Mouse (Mus musculus): ENCODE measurements around the gene Nodal. TPM values are rescaled to one million over a fixed set of nuclear protein-coding genes. Genes with fewer than 3 reads are reported as not detected.

Gene Nodal
- polyA plus RNA-seq (2012; rRNA removed): 0.14 and 0.19 TPM in 2 replicates

GRCm38 (mm10) chr10:61417672-61418071 lies at the start of gene Nodal:
TSS of gene Nodal (plus strand) at chr10:61417972.
- Histone ChIP-seq H3K27ac (ENCODE audit: insufficient read depth, low read length) (no peak within 1 kb of the TSS), H3K36me3 (ENCODE audit: control insufficient read depth, insufficient read depth, low read length) (no peaks in the 10 kb centered on the region), H3K27me3 (ENCODE audit: control insufficient read depth, insufficient read depth, low read length) (peaks cover 14% of the 10 kb centered on the region), H3K4me3 (ENCODE audit: extremely low read depth, insufficient read depth, insufficient read length) (peak within 1 kb of the TSS; percentile 6; the same call in 1 of the 2 replicates), H3K4me1 (ENCODE audit: control insufficient read depth, insufficient read depth, insufficient read length) (peaks cover 5% of the 10 kb centered on the region)
- DNase-seq (ENCODE audit: low read depth in 1 of 2, low spot score in 2 of 2): no peak
- 31% methylated on average over 10 of the region's 10 CpGs for WGBS
- TF ChIP-seq CTCF (IDR thresholded peaks at IDR 0.05; ENCODE audit: extremely low read depth, insufficient read depth, insufficient read length, insufficient replicate concordance) (no peak), POLR2A (IDR thresholded peaks at IDR 0.05; ENCODE audit: low read depth, low read length) (no peak)

GRCm38 (mm10) chr10:61369755-61370154 lies 48.0 kb upstream of the Nodal start:
- WGBS: 47% methylated on average over 5 of the region's 5 CpGs
- Histone ChIP-seq H3K4me1 (ENCODE audit: control insufficient read depth, insufficient read depth, insufficient read length) (peaks cover 6% of the 10 kb centered on the region; the same call in 1 of the 2 replicates), H3K27me3 (ENCODE audit: control insufficient read depth, insufficient read depth, low read length) (no peaks in the 10 kb centered on the region), H3K27ac (ENCODE audit: insufficient read depth, low read length) (no peak overlapping the region), H3K4me3 (ENCODE audit: extremely low read depth, insufficient read depth, insufficient read length) (no peak overlapping the region), H3K36me3 (ENCODE audit: control insufficient read depth, insufficient read depth, low read length) (no peaks in the 10 kb centered on the region)
- no peak for DNase-seq (ENCODE audit: low read depth in 1 of 2, low spot score in 2 of 2)
- no peak for TF ChIP-seq POLR2A (IDR thresholded peaks at IDR 0.05; ENCODE audit: low read depth, low read length)
- no peak for TF ChIP-seq CTCF (IDR thresholded peaks at IDR 0.05; ENCODE audit: extremely low read depth, insufficient read depth, insufficient read length, insufficient replicate concordance)

GRCm38 (mm10) chr10:61370273-61370979 lies 47.3 kb upstream of the Nodal start:
- Histone ChIP-seq H3K36me3 (ENCODE audit: control insufficient read depth, insufficient read depth, low read length) (no peaks in the 10 kb centered on the region), H3K4me1 (ENCODE audit: control insufficient read depth, insufficient read depth, insufficient read length) (peaks cover 6% of the 10 kb centered on the region; the same call in 1 of the 2 replicates), H3K4me3 (ENCODE audit: extremely low read depth, insufficient read depth, insufficient read length) (no peak overlapping the region), H3K27me3 (ENCODE audit: control insufficient read depth, insufficient read depth, low read length) (no peaks in the 10 kb centered on the region), H3K27ac (ENCODE audit: insufficient read depth, low read length) (peak overlapping the region; percentile 54)
- TF ChIP-seq POLR2A (IDR thresholded peaks at IDR 0.05; ENCODE audit: low read depth, low read length): no peak
- TF ChIP-seq CTCF (IDR thresholded peaks at IDR 0.05; ENCODE audit: extremely low read depth, insufficient read depth, insufficient read length, insufficient replicate concordance): no peak
- DNase-seq (ENCODE audit: low read depth in 1 of 2, low spot score in 2 of 2): no peak
- 79% methylated on average over 18 of the region's 18 CpGs for WGBS

GRCm38 (mm10) chr10:61371884-61372584 lies 45.7 kb upstream of the Nodal start:
- peaks cover 6% of the 10 kb centered on the region; the same call in 1 of the 2 replicates for H3K4me1 ChIP-seq (ENCODE audit: control insufficient read depth, insufficient read depth, insufficient read length)
- no peaks in the 10 kb centered on the region for H3K36me3 ChIP-seq (ENCODE audit: control insufficient read depth, insufficient read depth, low read length)
- no peak overlapping the region for H3K4me3 ChIP-seq (ENCODE audit: extremely low read depth, insufficient read depth, insufficient read length)
- TF ChIP-seq POLR2A (IDR thresholded peaks at IDR 0.05; ENCODE audit: low read depth, low read length) (no peak), CTCF (IDR thresholded peaks at IDR 0.05; ENCODE audit: extremely low read depth, insufficient read depth, insufficient read length, insufficient replicate concordance) (no peak)
- WGBS: 88% methylated on average over 9 of the region's 9 CpGs
- no peak for DNase-seq (ENCODE audit: low read depth in 1 of 2, low spot score in 2 of 2)
- no peaks in the 10 kb centered on the region for H3K27me3 ChIP-seq (ENCODE audit: control insufficient read depth, insufficient read depth, low read length)
- H3K27ac ChIP-seq (ENCODE audit: insufficient read depth, low read length): no peak overlapping the region

- H3K36me3 ChIP-seq (ENCODE audit: control insufficient read depth, insufficient read depth, low read length): no peaks in the 10 kb centered on the region
- WGBS: 84% methylated on average over 4 of the region's 4 CpGs
- H3K27ac ChIP-seq (ENCODE audit: insufficient read depth, low read length): no peak overlapping the region
- DNase-seq (ENCODE audit: low read depth in 1 of 2, low spot score in 2 of 2): no peak
- H3K4me3 ChIP-seq (ENCODE audit: extremely low read depth, insufficient read depth, insufficient read length): no peak overlapping the region
- H3K4me1 ChIP-seq (ENCODE audit: control insufficient read depth, insufficient read depth, insufficient read length): peaks cover 6% of the 10 kb centered on the region; the same call in 1 of the 2 replicates
- no peaks in the 10 kb centered on the region for H3K27me3 ChIP-seq (ENCODE audit: control insufficient read depth, insufficient read depth, low read length)
- TF ChIP-seq POLR2A (IDR thresholded peaks at IDR 0.05; ENCODE audit: low read depth, low read length) (no peak), CTCF (IDR thresholded peaks at IDR 0.05; ENCODE audit: extremely low read depth, insufficient read depth, insufficient read length, insufficient replicate concordance) (no peak)
Measured at GRCm38 (mm10) chr10:61372585-61372923, 45.2 kb upstream of the Nodal start.

- Histone ChIP-seq H3K4me3 (ENCODE audit: extremely low read depth, insufficient read depth, insufficient read length) (no peak overlapping the region), H3K4me1 (ENCODE audit: control insufficient read depth, insufficient read depth, insufficient read length) (peaks cover 6% of the 10 kb centered on the region; the same call in 1 of the 2 replicates), H3K36me3 (ENCODE audit: control insufficient read depth, insufficient read depth, low read length) (no peaks in the 10 kb centered on the region), H3K27ac (ENCODE audit: insufficient read depth, low read length) (no peak overlapping the region; the same call in 1 of the 2 replicates), H3K27me3 (ENCODE audit: control insufficient read depth, insufficient read depth, low read length) (no peaks in the 10 kb centered on the region)
- WGBS: 32% methylated on average over 4 of the region's 4 CpGs
- no peak for DNase-seq (ENCODE audit: low read depth in 1 of 2, low spot score in 2 of 2)
- TF ChIP-seq POLR2A (IDR thresholded peaks at IDR 0.05; ENCODE audit: low read depth, low read length) (no peak), CTCF (IDR thresholded peaks at IDR 0.05; ENCODE audit: extremely low read depth, insufficient read depth, insufficient read length, insufficient replicate concordance) (no peak)
Measured at GRCm38 (mm10) chr10:61374076-61374475, 43.7 kb upstream of the Nodal start.
